Mouse (Mus musculus) hindbrain, postnatal 0 days (tissue): ENCODE measurements around the gene Zfp365. TPM values are rescaled to one million over a fixed set of nuclear protein-coding genes. Genes with fewer than 3 reads are reported as not detected.

Experiments
- ATAC-seq: fragments of 200-750 bp; cut with Nextera tagmentation; 2 replicates; pipeline ENCODE4 v1.8.0; 2017; ENCODE audit warnings: mild to moderate bottlenecking, moderate TSS enrichment, moderate library complexity
- DNase-seq: peaks from one replicate; pipeline ENCODE4 v3.0.0-alpha.2; 2015; ENCODE audit warnings: low spot score
- H3K27ac ChIP-seq: fragments of 300-500 bp; sonication (generic); 2 replicates; pipeline ENCODE4 v1.5.1; 2014; ENCODE audit warnings: mild to moderate bottlenecking
- H3K27me3 ChIP-seq: fragments of 300-500 bp; sonication (generic); 2 replicates; pipeline ENCODE4 v1.6.1; 2014; ENCODE audit warnings: low read length, mixed read lengths; ENCODE audit not compliant: insufficient read depth
- H3K36me3 ChIP-seq: fragments of 300-500 bp; sonication (generic); 2 replicates; pipeline ENCODE4 v1.6.1; 2014; ENCODE audit warnings: low read length, mixed read lengths; ENCODE audit not compliant: insufficient read depth
- H3K4me1 ChIP-seq: fragments of 300-500 bp; sonication (generic); 2 replicates; pipeline ENCODE4 v1.6.1; 2014; ENCODE audit warnings: antibody characterized with exemption, low read length, mixed read lengths; ENCODE audit not compliant: insufficient read depth
- H3K4me2 ChIP-seq: fragments of 300-500 bp; sonication (generic); 2 replicates; pipeline ENCODE4 v1.6.1; 2014; ENCODE audit warnings: low read depth, mild to moderate bottlenecking, low read length, moderate library complexity, mixed read lengths
- H3K4me3 ChIP-seq: fragments of 300-500 bp; sonication (generic); 2 replicates; pipeline ENCODE4 v1.5.1; 2014; ENCODE audit warnings: low read length
- H3K9ac ChIP-seq: fragments of 300-500 bp; sonication (generic); replicated peaks from 2 replicates; pipeline ENCODE4 v1.6.1; 2014; ENCODE audit warnings: mild to moderate bottlenecking, low read length, moderate library complexity, mixed read lengths
- H3K9me3 ChIP-seq: fragments of 300-500 bp; sonication (generic); 2 replicates; pipeline ENCODE4 v1.6.1; 2016; ENCODE audit warnings: low read length, mixed read lengths
- CTCF ChIP-seq: IDR thresholded peaks from 2 replicates; pipeline ENCODE4 v1.5.1; 2016; ENCODE audit warnings: antibody characterized with exemption, control low read depth, low read depth
- WGBS: fragments of 180-500 bp; shearing (Covaris S2); extraction: QIAGEN DNeasy Blood & Tissue Kit; methylation state at CpG from one replicate; pipeline ENCODE4 v1.1.7; 2014; 5-methylcytosine and 5-hydroxymethylcytosine counted together
- polyA plus RNA-seq: library from polyadenylated mRNA; unstranded; fragments of >200 nt; fragmentation: Nextera tagmentation; extraction: Ambion mirVana; gene quantifications from 2 replicates; pipeline ENCODE4 v1.2.1, GENCODE M21; 2015
- total RNA-seq: library from RNA; depleted of rRNA; stranded (reverse); fragments of >200 nt; gene quantifications from 2 replicates; pipeline ENCODE4 v1.2.3, GENCODE M21; 2014; rRNA removed

The Zfp365 gene
- total and polyA plus RNA-seq, 2 experiments from 2014 or later, result 7.9 to 16.6 TPM

DNA sequence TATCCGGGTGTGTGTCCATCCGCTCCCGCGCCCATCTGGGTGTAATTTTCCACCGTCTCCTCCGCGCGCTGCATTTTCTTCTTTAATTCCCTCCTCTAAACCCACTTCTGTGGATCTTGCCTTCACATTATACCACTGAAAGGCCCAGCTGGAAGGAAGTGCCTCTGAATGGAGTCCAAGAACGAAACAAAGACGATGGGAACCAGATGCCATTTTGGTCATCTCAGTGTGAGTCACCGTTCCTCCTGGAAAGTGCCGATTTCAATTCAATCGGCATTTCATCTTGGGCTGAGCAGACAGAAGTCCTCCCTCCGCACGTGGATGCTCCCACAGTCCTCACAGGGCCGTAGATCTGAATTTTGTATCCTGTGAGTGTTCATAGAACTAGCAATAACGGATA lies 76.0 kb downstream of the Zfp365 start:
- H3K27me3 ChIP-seq, result no peaks in the 10 kb centered on the region
- no peaks in the 10 kb centered on the region for H3K36me3 ChIP-seq
- no peak overlapping the region for H3K4me3 ChIP-seq
- H3K9me3 ChIP-seq, result no peaks in the 10 kb centered on the region
- no peak for TF ChIP-seq CTCF
- DNase-seq (no peak), ATAC-seq (no peak)
- no peak overlapping the region for H3K9ac ChIP-seq
- no peaks in the 10 kb centered on the region for H3K4me1 ChIP-seq
- WGBS, result 78% methylated on average over 17 of the region's 17 CpGs
- no peak overlapping the region for H3K27ac ChIP-seq
- no peak overlapping the region for H3K4me2 ChIP-seq

Other genes with a start within 250 kb of the Zfp365 start
- 3.3 and 6.4 TPM in 2 replicates for gene Rtkn2, start 66.9 kb upstream of the Zfp365 start, total RNA-seq
- gene Rtkn2, start 66.9 kb upstream of the Zfp365 start, polyA plus RNA-seq, result 5.4 and 5.6 TPM in 2 replicates